Mouse (Mus musculus) liver, embryonic 14.5 days (tissue): ENCODE data around the gene Spata31. TPM values are rescaled to one million over a fixed set of nuclear protein-coding genes. Genes with fewer than 3 reads are reported as not detected.

Experiments used
- ATAC-seq: fragments of 200-750 bp; cut with Nextera tagmentation; 2 replicates; pipeline ENCODE4 v1.8.0; 2017; ENCODE audit warnings: moderate number of reproducible peaks, mild to moderate bottlenecking, moderate library complexity; ENCODE audit not compliant: insufficient read depth
- DNase-seq, 3 experiments: peaks; one replicate each; pipeline ENCODE4 v3.0.0-alpha.2; 2012 to 2013; ENCODE audit warnings: low read depth in 3 of 3, low spot score in 3 of 3
- H3K27ac ChIP-seq: fragments of 300-500 bp; sonication (generic); 2 replicates; pipeline ENCODE4 v1.5.1; 2014; ENCODE audit warnings: moderate library complexity, mild to moderate bottlenecking, control low read depth, inconsistent platforms
- H3K27me3 ChIP-seq: fragments of 300-500 bp; sonication (generic); 2 replicates; pipeline ENCODE4 v1.6.1; 2014; ENCODE audit warnings: mild to moderate bottlenecking, low read length, moderate library complexity; ENCODE audit not compliant: control insufficient read depth, insufficient read depth
- H3K36me3 ChIP-seq: fragments of 300-500 bp; sonication (generic); replicated peaks from 2 replicates; pipeline ENCODE4 v1.6.1; 2014; ENCODE audit warnings: low read depth; ENCODE audit not compliant: control insufficient read depth, insufficient read depth
- H3K4me1 ChIP-seq, 2 experiments: fragments of 200-500 bp in 1 of 2; fragments of 300-500 bp in 1 of 2; sonication (generic) in 1 of 2; replicated peaks; 2 replicates each; pipeline ENCODE4 v1.6.1; 2012 to 2014; ENCODE audit warnings: antibody characterized with exemption in 1 of 2, inconsistent platforms in 1 of 2, low read length in 1 of 2; ENCODE audit not compliant: control insufficient read depth in 2 of 2, insufficient read depth in 2 of 2
- H3K4me2 ChIP-seq: fragments of 300-500 bp; sonication (generic); 2 replicates; pipeline ENCODE4 v1.6.1; 2014; ENCODE audit warnings: low read depth, mild to moderate bottlenecking, control low read depth, moderate library complexity
- H3K4me3 ChIP-seq, 2 experiments: fragments of 200-500 bp in 1 of 2; fragments of 300-500 bp in 1 of 2; sonication (generic) in 1 of 2; 2 replicates each; pipeline ENCODE4 v1.5.1; 2012 to 2014; ENCODE audit warnings: low read depth in 2 of 2, low read length in 2 of 2, mild to moderate bottlenecking in 2 of 2, control low read depth in 1 of 2, inconsistent platforms in 1 of 2, moderate library complexity in 1 of 2; ENCODE audit not compliant: insufficient read depth in 1 of 2
- H3K9ac ChIP-seq: fragments of 300-500 bp; sonication (generic); replicated peaks from 2 replicates; pipeline ENCODE4 v1.6.1; 2014; ENCODE audit warnings: mild to moderate bottlenecking, control low read depth, moderate library complexity
- H3K9me3 ChIP-seq: fragments of 300-500 bp; sonication (generic); 2 replicates; pipeline ENCODE4 v1.6.1; 2016; ENCODE audit warnings: low read length, mixed read lengths; ENCODE audit not compliant: control insufficient read depth
- CTCF ChIP-seq: IDR thresholded peaks from 2 replicates; pipeline ENCODE4 v1.5.1; 2016; ENCODE audit warnings: antibody characterized with exemption, low read depth, control low read depth
- EP300 ChIP-seq: IDR thresholded peaks from 2 replicates; pipeline ENCODE4 v1.6.1; 2016; ENCODE audit warnings: antibody characterized with exemption, low read depth
- WGBS: fragments of 180-500 bp; shearing (Covaris S2); extraction: QIAGEN DNeasy Blood & Tissue Kit; methylation state at CpG from one replicate; pipeline ENCODE4 v1.1.7; 2014; ENCODE audit not compliant: insufficient replicate concordance; 5-methylcytosine and 5-hydroxymethylcytosine counted together
- polyA plus RNA-seq, 2 experiments: library from polyadenylated mRNA; depleted of rRNA in 1 of 2; stranded (reverse) in 1 of 2; unstranded in 1 of 2; fragments of >200 nt; fragmentation: Nextera tagmentation in 1 of 2; extraction: Ambion mirVana in 1 of 2; gene quantifications; 2 replicates each; pipeline versions ENCODE4 v1.2.1 to v1.2.3; 2012 to 2014

Gene Spata31
- polyA plus RNA-seq (2012; rRNA removed) (not detected in 2 replicates), polyA plus RNA-seq (2014; fragmentation: Nextera tagmentation; extraction: Ambion mirVana) (not detected in 2 replicates)

DNA sequence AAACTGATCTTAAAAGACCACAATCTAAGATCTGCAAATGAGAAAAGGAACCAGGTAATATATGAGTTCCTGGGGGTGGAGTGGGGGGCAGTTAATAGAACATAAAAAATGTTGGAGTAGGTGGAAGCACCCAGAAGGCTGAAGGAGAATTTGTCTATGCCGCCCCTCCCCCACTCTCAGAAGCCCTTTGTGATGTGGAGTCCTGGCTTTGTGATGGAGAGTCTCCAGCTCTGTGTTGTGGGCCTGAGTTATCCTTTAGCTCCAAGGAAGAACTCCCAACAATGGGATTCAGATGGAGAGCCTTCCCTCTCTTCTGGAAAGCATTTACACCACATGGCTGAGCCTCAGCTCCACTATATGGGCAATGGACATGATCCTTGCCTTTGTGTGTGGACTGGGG, at the start of gene Spata31:
Gene Spata31 (plus strand): TSS at position 216 of the 400 bp plus-strand sequence.
- ATAC-seq: no peak
- 63% methylated on average over 1 of the region's 1 CpGs for WGBS
- H3K4me2 ChIP-seq: no peak within 1 kb of the TSS
- H3K27me3 ChIP-seq: no peaks in the 10 kb centered on the region
- TF ChIP-seq CTCF (no peak), EP300 (no peak)
- no peak within 1 kb of the TSS for H3K9ac ChIP-seq
- no peak for DNase-seq
- H3K36me3 ChIP-seq: no peaks in the 10 kb centered on the region
- H3K4me1 ChIP-seq: no peaks in the 10 kb centered on the region
- H3K27ac ChIP-seq: no peak within 1 kb of the TSS
- no peak within 1 kb of the TSS for H3K4me3 ChIP-seq
- H3K9me3 ChIP-seq: no peaks in the 10 kb centered on the region

DNA sequence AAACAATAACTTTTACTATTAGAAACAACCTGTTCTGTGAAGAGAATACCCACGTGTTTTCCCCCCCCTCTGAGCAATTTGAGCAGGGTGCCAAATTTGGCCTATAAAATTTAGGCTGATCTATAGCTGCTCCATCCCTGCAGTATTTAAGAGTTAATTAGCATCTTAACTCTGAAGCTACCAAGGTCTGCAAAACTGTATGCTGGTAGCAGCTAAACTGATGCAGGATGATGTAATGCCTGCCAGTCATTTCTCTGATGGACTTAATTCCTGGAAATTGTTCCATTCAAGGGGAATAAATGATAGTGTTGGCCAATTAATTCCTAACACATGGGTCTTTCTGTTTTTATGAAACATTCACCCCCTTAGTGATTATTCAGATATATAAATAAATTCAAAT, 14.1 kb upstream of the Spata31 start:
- DNase-seq (no peak), ATAC-seq (no peak)
- Histone ChIP-seq H3K4me2 (no peak overlapping the region), H3K9ac (no peak overlapping the region), H3K9me3 (no peaks in the 10 kb centered on the region), H3K27ac (no peak overlapping the region), H3K27me3 (no peaks in the 10 kb centered on the region), H3K36me3 (no peaks in the 10 kb centered on the region), H3K4me3 (no peak overlapping the region), H3K4me1 (no peaks in the 10 kb centered on the region)
- TF ChIP-seq EP300 (no peak), CTCF (no peak)
- 26% methylated on average over 1 of the region's 1 CpGs for WGBS

DNA sequence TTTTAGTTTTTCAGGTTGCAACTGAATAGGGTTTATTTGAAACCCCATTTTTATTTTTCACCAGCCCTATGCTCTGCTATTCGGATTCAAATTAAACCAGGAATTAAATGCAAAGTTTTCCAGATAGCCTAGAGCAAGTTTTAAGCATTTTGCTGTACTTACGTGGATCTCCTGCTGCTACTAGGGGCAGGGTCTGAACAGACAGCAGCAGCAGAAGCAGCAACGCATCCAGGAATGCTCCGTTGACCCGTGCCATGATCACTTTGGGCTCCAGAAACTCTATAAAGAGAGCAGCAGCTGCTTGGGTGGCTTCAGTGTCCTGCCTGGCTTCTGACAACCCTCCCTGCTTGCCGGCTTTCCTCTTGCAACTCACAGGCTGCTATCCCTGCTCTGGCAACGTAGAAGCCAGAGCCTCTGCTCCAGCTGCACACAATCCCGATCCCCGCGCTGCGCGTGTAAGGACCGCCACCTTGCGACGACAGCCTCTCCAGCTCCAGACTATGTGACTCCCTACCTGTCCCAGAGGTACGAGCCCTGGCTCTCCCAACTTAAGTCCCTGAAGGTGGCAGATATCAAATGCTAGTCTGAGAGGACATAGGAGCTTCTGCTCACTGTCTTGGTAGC, 13.5 kb upstream of the Spata31 start, which contains the start of gene Cntnap3:
Gene Cntnap3 (minus strand): TSS at position 371 of the 624 bp plus-strand sequence.
- TF ChIP-seq EP300: no peak
- peak; percentile 51 for TF ChIP-seq CTCF
- H3K27ac ChIP-seq: no peak within 1 kb of the TSS
- 13% methylated on average over 16 of the region's 16 CpGs for WGBS
- no peaks in the 10 kb centered on the region for H3K9me3 ChIP-seq
- H3K4me2 ChIP-seq: no peak within 1 kb of the TSS
- DNase-seq (no peak), ATAC-seq (no peak)
- no peak within 1 kb of the TSS for H3K4me3 ChIP-seq
- no peaks in the 10 kb centered on the region for H3K4me1 ChIP-seq
- H3K36me3 ChIP-seq: no peaks in the 10 kb centered on the region
- no peaks in the 10 kb centered on the region for H3K27me3 ChIP-seq
- H3K9ac ChIP-seq: no peak within 1 kb of the TSS

Other genes starting within 250 kb of the Spata31 start
- under 0.01 TPM in 1 of 2 replicates, not detected in the other for gene Cntnap3, start 13.5 kb upstream of the Spata31 start, polyA plus RNA-seq (2012; rRNA removed)
- gene Cntnap3, start 13.5 kb upstream of the Spata31 start, polyA plus RNA-seq (2014; fragmentation: Nextera tagmentation; extraction: Ambion mirVana): not detected in 2 replicates
- not detected in 2 replicates for gene Spata31d1c, start 115.7 kb downstream of the Spata31 start, polyA plus RNA-seq (2012; rRNA removed)
- not detected in 2 replicates for gene Spata31d1c, start 115.7 kb downstream of the Spata31 start, polyA plus RNA-seq (2014; fragmentation: Nextera tagmentation; extraction: Ambion mirVana)
- gene Prss47, start 135.4 kb downstream of the Spata31 start, polyA plus RNA-seq (2012; rRNA removed): not detected in 2 replicates
- not detected in 2 replicates for gene Prss47, start 135.4 kb downstream of the Spata31 start, polyA plus RNA-seq (2014; fragmentation: Nextera tagmentation; extraction: Ambion mirVana)
- gene Mfsd14b, start 195.6 kb downstream of the Spata31 start, polyA plus RNA-seq (2012; rRNA removed): 13.6 and 14.3 TPM in 2 replicates
- 41.1 and 41.2 TPM in 2 replicates for gene Mfsd14b, start 195.6 kb downstream of the Spata31 start, polyA plus RNA-seq (2014; fragmentation: Nextera tagmentation; extraction: Ambion mirVana)
- not detected in 2 replicates for gene Olfr465-ps1, start 220.7 kb downstream of the Spata31 start, polyA plus RNA-seq (2012; rRNA removed)
- gene Olfr465-ps1, start 220.7 kb downstream of the Spata31 start, polyA plus RNA-seq (2014; fragmentation: Nextera tagmentation; extraction: Ambion mirVana): not detected in 2 replicates
- gene Olfr466, start 232.8 kb downstream of the Spata31 start, polyA plus RNA-seq (2012; rRNA removed): not detected in 2 replicates
- gene Olfr466, start 232.8 kb downstream of the Spata31 start, polyA plus RNA-seq (2014; fragmentation: Nextera tagmentation; extraction: Ambion mirVana): not detected in 2 replicates